Mouse (Mus musculus) layer of hippocampus, postnatal 10 days (tissue): ENCODE measurements around the gene Cdkl5. TPM values are rescaled to one million over a fixed set of nuclear protein-coding genes. Genes with fewer than 3 reads are reported as not detected.

ENCODE experiments used
- DNase-seq, 2 experiments: peaks; one replicate each; pipeline ENCODE4 v3.0.0; 2021; ENCODE audit warnings: low spot score in 2 of 2
- total RNA-seq, 2 experiments: library from RNA; stranded (reverse); gene quantifications; 2 replicates each; pipeline ENCODE4 v1.2.3; 2021

Cdkl5 gene
- total RNA-seq, 2 experiments from 2014 or later, result 93.4 to 95.9 TPM

DNA sequence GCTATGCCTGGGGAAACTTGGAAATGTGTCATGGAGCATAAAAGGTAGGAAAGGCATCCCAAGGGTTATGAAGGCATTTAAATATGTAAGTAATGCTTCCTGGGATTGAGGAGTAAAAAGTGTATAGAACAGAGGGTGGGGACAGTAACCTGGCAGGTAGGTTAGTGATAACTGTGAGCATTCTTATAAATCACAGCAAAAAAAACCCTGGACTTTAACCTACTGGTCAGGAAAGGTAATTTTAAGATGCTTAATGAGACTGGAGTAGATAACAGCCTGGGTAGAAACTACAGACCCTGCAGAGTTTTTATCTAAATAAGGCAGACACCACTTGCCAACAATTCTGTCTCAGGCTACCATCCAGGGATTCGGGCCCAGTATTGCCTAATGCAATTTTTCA lies 245.9 kb downstream of the Cdkl5 start:
- no peak for DNase-seq

GRCm38 (mm10) chrX:160745399-160745798 lies 249.1 kb downstream of the Cdkl5 start:
- no peak for DNase-seq

DNA sequence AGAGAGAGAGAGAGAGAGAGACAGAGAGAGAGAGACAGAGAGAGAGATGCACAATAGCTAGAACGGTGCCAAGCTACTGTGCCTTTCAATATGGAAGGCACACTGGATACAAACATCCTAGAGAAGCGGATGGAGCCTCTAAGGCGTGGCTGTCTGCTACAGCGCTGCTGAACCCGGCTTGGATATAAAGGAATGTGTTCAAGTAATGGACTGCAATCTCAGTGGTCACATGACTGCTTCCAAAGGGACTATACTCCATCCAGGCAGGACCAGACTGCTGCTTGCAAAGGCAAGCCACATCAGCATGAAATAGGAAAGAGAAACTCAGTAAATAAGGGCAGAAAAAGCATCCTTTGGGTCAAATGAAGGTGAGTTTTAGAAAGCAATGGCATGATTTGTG lies 258.9 kb downstream of the Cdkl5 start, which contains the start of gene Ppef1:
TSS of gene Ppef1 (minus strand) at position 116 of the 400 bp plus-strand sequence.
- DNase-seq, result no peak

Other genes with a start within 250 kb of the Cdkl5 start
- under 1 TPM in 1 of 2 experiments, not detected in 1; 0.07 TPM for gene Rs1, start 226.7 kb downstream of the Cdkl5 start, total RNA-seq
- gene Gja6, start 87.7 kb downstream of the Cdkl5 start, total RNA-seq, result 1 to 10 TPM in 1 of 2 experiments, under 1 TPM in 1; 0.85 to 1.4 TPM
- 1 to 10 TPM; 1.9 to 2.6 TPM for gene Scml2, start 122.5 kb upstream of the Cdkl5 start, total RNA-seq